Mouse (Mus musculus) megakaryocyte, embryonic 14.5 days (primary cell): ENCODE results near the gene Socs3. TPM values are rescaled to one million over a fixed set of nuclear protein-coding genes. Genes with fewer than 3 reads are reported as not detected.

Experiments
- H3K27me3 ChIP-seq: replicated peaks from 2 replicates; pipeline ENCODE3; 2012; ENCODE audit warnings: inconsistent platforms
- H3K36me3 ChIP-seq: replicated peaks from 2 replicates; pipeline ENCODE3; 2012; ENCODE audit warnings: low read length, inconsistent platforms, mixed read lengths
- H3K4me1 ChIP-seq: 2 replicates; pipeline ENCODE4 v1.6.1; 2012; ENCODE audit warnings: inconsistent platforms
- H3K4me3 ChIP-seq: replicated peaks from 2 replicates; pipeline ENCODE3; 2012; ENCODE audit warnings: moderate library complexity, mild to moderate bottlenecking, inconsistent platforms
- H3K9me3 ChIP-seq: 2 replicates; pipeline ENCODE4 v1.6.1; 2012; ENCODE audit warnings: inconsistent platforms
- FLI1 ChIP-seq: IDR thresholded peaks from 2 replicates; pipeline ENCODE4 v1.6.1; 2012; ENCODE audit warnings: low read length, inconsistent platforms, mixed read lengths
- GATA1 ChIP-seq: IDR thresholded peaks from 3 replicates; pipeline ENCODE4 v1.6.1; 2012; ENCODE audit warnings: mixed read lengths, low read length, inconsistent platforms, borderline replicate concordance
- polyA plus RNA-seq: library from polyadenylated mRNA; stranded (reverse); fragments of >175 nt; gene quantifications from 2 replicates; pipeline ENCODE4 v1.2.3, GENCODE M21; 2012; ENCODE audit warnings: low replicate concordance; ENCODE audit not compliant: insufficient read depth

The Socs3 gene
- polyA plus RNA-seq, 1 experiment: 75.2 TPM

GRCm38 (mm10) chr11:117965052-117965451 lies 4.8 kb downstream of the Socs3 start:
- Histone ChIP-seq H3K27me3 (no peaks in the 10 kb centered on the region), H3K36me3 (peaks cover 34% of the 10 kb centered on the region), H3K9me3 (no peaks in the 10 kb centered on the region), H3K4me1 (peaks cover 85% of the 10 kb centered on the region), H3K4me3 (peak overlapping the region; percentile 97)
- no peak for TF ChIP-seq FLI1
- no peak for TF ChIP-seq GATA1

- H3K36me3 ChIP-seq: peaks cover 34% of the 10 kb centered on the region
- H3K27me3 ChIP-seq: peaks cover 3% of the 10 kb centered on the region
- H3K4me1 ChIP-seq: peaks cover 85% of the 10 kb centered on the region
- peak overlapping the region; percentile 97 for H3K4me3 ChIP-seq
- H3K9me3 ChIP-seq: no peaks in the 10 kb centered on the region
- no peak for TF ChIP-seq FLI1
- no peak for TF ChIP-seq GATA1
These were observed 5.6 kb downstream of the Socs3 start for GRCm38 (mm10) chr11:117964294-117964693.

- no peak for TF ChIP-seq FLI1
- TF ChIP-seq GATA1: no peak
- peaks cover 90% of the 10 kb centered on the region for H3K4me1 ChIP-seq
- H3K36me3 ChIP-seq: peaks cover 34% of the 10 kb centered on the region
- peaks cover 3% of the 10 kb centered on the region for H3K27me3 ChIP-seq
- H3K4me3 ChIP-seq: peak overlapping the region; percentile 97
- H3K9me3 ChIP-seq: no peaks in the 10 kb centered on the region
These were observed 6.0 kb downstream of the Socs3 start for GRCm38 (mm10) chr11:117963872-117964271.

- Histone ChIP-seq H3K9me3 (no peaks in the 10 kb centered on the region), H3K27me3 (peaks cover 3% of the 10 kb centered on the region), H3K36me3 (peaks cover 34% of the 10 kb centered on the region), H3K4me3 (peak overlapping the region; percentile 97), H3K4me1 (peaks cover 96% of the 10 kb centered on the region)
- TF ChIP-seq FLI1 (no peak), GATA1 (no peak)
These were observed 6.6 kb downstream of the Socs3 start for GRCm38 (mm10) chr11:117963091-117963793.

GRCm38 (mm10) chr11:117962228-117963067 lies 7.4 kb downstream of the Socs3 start:
- Histone ChIP-seq H3K4me1 (peaks cover 97% of the 10 kb centered on the region), H3K9me3 (no peaks in the 10 kb centered on the region), H3K27me3 (peaks cover 3% of the 10 kb centered on the region), H3K4me3 (peak overlapping the region; percentile 97), H3K36me3 (peaks cover 26% of the 10 kb centered on the region)
- TF ChIP-seq GATA1 (no peak), FLI1 (no peak)

- H3K27me3 ChIP-seq: peaks cover 3% of the 10 kb centered on the region
- peaks cover 96% of the 10 kb centered on the region for H3K4me1 ChIP-seq
- no peak overlapping the region for H3K4me3 ChIP-seq
- H3K9me3 ChIP-seq: no peaks in the 10 kb centered on the region
- TF ChIP-seq FLI1: no peak
- H3K36me3 ChIP-seq: peaks cover 7% of the 10 kb centered on the region
These were observed 9.2 kb downstream of the Socs3 start for GRCm38 (mm10) chr11:117960601-117961000.

- TF ChIP-seq GATA1: no peak
- TF ChIP-seq FLI1: no peak
- Histone ChIP-seq H3K9me3 (no peaks in the 10 kb centered on the region), H3K27me3 (peaks cover 3% of the 10 kb centered on the region), H3K4me1 (peaks cover 96% of the 10 kb centered on the region), H3K36me3 (peaks cover under 1% of the 10 kb centered on the region), H3K4me3 (peak overlapping the region; percentile 51)
These were observed 10.0 kb downstream of the Socs3 start for GRCm38 (mm10) chr11:117959741-117960381.

GRCm38 (mm10) chr11:117959166-117959565 lies 10.7 kb downstream of the Socs3 start:
- H3K36me3 ChIP-seq: no peaks in the 10 kb centered on the region
- no peak for TF ChIP-seq GATA1
- no peak for TF ChIP-seq FLI1
- H3K27me3 ChIP-seq: peaks cover 3% of the 10 kb centered on the region
- H3K4me3 ChIP-seq: no peak overlapping the region
- peaks cover 96% of the 10 kb centered on the region for H3K4me1 ChIP-seq
- H3K9me3 ChIP-seq: no peaks in the 10 kb centered on the region

- Histone ChIP-seq H3K9me3 (no peaks in the 10 kb centered on the region), H3K27me3 (peaks cover 3% of the 10 kb centered on the region), H3K36me3 (no peaks in the 10 kb centered on the region), H3K4me3 (peak overlapping the region; percentile 46), H3K4me1 (peaks cover 94% of the 10 kb centered on the region)
- TF ChIP-seq FLI1 (no peak), GATA1 (no peak)
These were observed 11.7 kb downstream of the Socs3 start for GRCm38 (mm10) chr11:117958197-117958596.
